Mouse (Mus musculus) spleen, postnatal 10 days (tissue): ENCODE measurements around the gene Sertad2.
A peak's percentile ranks its signal among the peaks of the same experiment; 100 is the strongest.

Experiments
- DNase-seq, 2 experiments: peaks; one replicate each; pipeline ENCODE4 v3.0.0; 2021 to 2022; ENCODE audit warnings: low spot score in 2 of 2

Gene Sertad2

GRCm38 (mm10) chr11:20680781-20681180 lies 137.7 kb downstream of the Sertad2 start:
- DNase-seq = no peak

GRCm38 (mm10) chr11:20681679-20682078 lies 138.6 kb downstream of the Sertad2 start:
- no peak for DNase-seq

GRCm38 (mm10) chr11:20691000-20691399 lies 147.9 kb downstream of the Sertad2 start:
- peak; percentile 32 to 71 for DNase-seq
